Mouse (Mus musculus) cerebellum, postnatal 4 days (tissue): Measurements from ENCODE around the gene Thbs1.

Source experiments
- DNase-seq, 2 experiments: peaks; one replicate each; pipeline ENCODE4 v3.0.0; 2022; ENCODE audit warnings: low spot score in 2 of 2, mixed read lengths in 1 of 2

Thbs1 gene

GRCm38 (mm10) chr2:118113808-118114524, 2.3 kb downstream of the Thbs1 start:
- DNase-seq: no peak

- DNase-seq: no peak
These were observed 3.0 kb downstream of the Thbs1 start for GRCm38 (mm10) chr2:118114671-118115070.

GRCm38 (mm10) chr2:118115647-118116046, 4.0 kb downstream of the Thbs1 start:
- DNase-seq: no peak

- no peak for DNase-seq
These were observed 4.5 kb downstream of the Thbs1 start for GRCm38 (mm10) chr2:118116180-118116579.

- no peak for DNase-seq
These were observed 5.1 kb downstream of the Thbs1 start for GRCm38 (mm10) chr2:118116754-118117290.

- no peak for DNase-seq
These were observed 5.7 kb downstream of the Thbs1 start for GRCm38 (mm10) chr2:118117401-118117800.

GRCm38 (mm10) chr2:118118045-118118444, 6.4 kb downstream of the Thbs1 start:
- no peak for DNase-seq

- DNase-seq: no peak
These were observed 6.8 kb downstream of the Thbs1 start for GRCm38 (mm10) chr2:118118515-118118914.

- no peak for DNase-seq
These were observed 8.0 kb downstream of the Thbs1 start for GRCm38 (mm10) chr2:118119684-118120083.

GRCm38 (mm10) chr2:118120095-118120494, 8.4 kb downstream of the Thbs1 start:
- no peak for DNase-seq

GRCm38 (mm10) chr2:118120751-118121150, 9.1 kb downstream of the Thbs1 start:
- no peak for DNase-seq

GRCm38 (mm10) chr2:118122291-118122690, 10.6 kb downstream of the Thbs1 start:
- DNase-seq: no peak

GRCm38 (mm10) chr2:118123743-118124142, 12.1 kb downstream of the Thbs1 start:
- no peak for DNase-seq

- no peak for DNase-seq
These were observed 12.8 kb downstream of the Thbs1 start for GRCm38 (mm10) chr2:118124437-118124836.

GRCm38 (mm10) chr2:118125211-118125939, 13.7 kb downstream of the Thbs1 start:
- DNase-seq: no peak

GRCm38 (mm10) chr2:118125943-118126470, 14.3 kb downstream of the Thbs1 start:
- no peak for DNase-seq

- no peak for DNase-seq
These were observed 16.0 kb downstream of the Thbs1 start for GRCm38 (mm10) chr2:118127516-118128288.

GRCm38 (mm10) chr2:118128313-118128712, 16.6 kb downstream of the Thbs1 start:
- no peak for DNase-seq

GRCm38 (mm10) chr2:118137071-118137470, 25.4 kb downstream of the Thbs1 start:
- no peak for DNase-seq

- no peak for DNase-seq
These were observed 26.1 kb downstream of the Thbs1 start for GRCm38 (mm10) chr2:118137776-118138175.

GRCm38 (mm10) chr2:118139261-118139660, 27.6 kb downstream of the Thbs1 start:
- DNase-seq: no peak

- DNase-seq: no peak
These were observed 30.0 kb downstream of the Thbs1 start for GRCm38 (mm10) chr2:118141651-118142050.
